Mouse (Mus musculus): ENCODE data around the gene Tcp11l2. TPM values are rescaled to one million over a fixed set of nuclear protein-coding genes. Genes with fewer than 3 reads are reported as not detected.

Tcp11l2 gene
- polyA plus RNA-seq, 1 experiment from 2014 or later = 39.0 TPM

- H3K27ac ChIP-seq = no peak overlapping the region
- H3K9me3 ChIP-seq (replicated peaks) = no peaks in the 10 kb centered on the region; the same call in 1 of the 2 replicates
- H3K9ac ChIP-seq = no peak overlapping the region
- H3K36me3 ChIP-seq = no peaks in the 10 kb centered on the region
- ATAC-seq (ENCODE audit: low read depth) (no peak), DNase-seq (no peak)
- H3K27me3 ChIP-seq = no peaks in the 10 kb centered on the region
- H3K4me2 ChIP-seq = no peak overlapping the region
- H3K4me3 ChIP-seq (replicated peaks) = no peak overlapping the region
- H3K4me1 ChIP-seq (replicated peaks) = peaks cover 10% of the 10 kb centered on the region
- 75% methylated on average over 4 of the region's 4 CpGs for WGBS (ENCODE audit: insufficient replicate concordance)
Measured at GRCm38 (mm10) chr10:84559986-84560385, 16.4 kb upstream of the Tcp11l2 start.

- H3K4me2 ChIP-seq = no peak overlapping the region
- H3K27me3 ChIP-seq = 0 out of 2 replicates have a peak, but pooled peaks cover 2% of the 10 kb centered on the region
- H3K36me3 ChIP-seq = no peaks in the 10 kb centered on the region
- no peak for DNase-seq
- peaks cover 10% of the 10 kb centered on the region for H3K4me1 ChIP-seq (replicated peaks)
- no peak overlapping the region for H3K9ac ChIP-seq
- no peak overlapping the region for H3K4me3 ChIP-seq (replicated peaks)
- no peak overlapping the region for H3K27ac ChIP-seq
- 69% methylated on average over 5 of the region's 5 CpGs for WGBS (ENCODE audit: insufficient replicate concordance)
- no peak for ATAC-seq (ENCODE audit: low read depth)
- H3K9me3 ChIP-seq (replicated peaks) = no peaks in the 10 kb centered on the region; the same call in 1 of the 2 replicates
Measured at GRCm38 (mm10) chr10:84562121-84562520, 14.3 kb upstream of the Tcp11l2 start.

- ATAC-seq (ENCODE audit: low read depth) = peak; percentile 84
- H3K9me3 ChIP-seq (replicated peaks) = no peaks in the 10 kb centered on the region; the same call in 1 of the 2 replicates
- H3K4me2 ChIP-seq = no peak overlapping the region
- H3K9ac ChIP-seq = no peak overlapping the region
- no peaks in the 10 kb centered on the region for H3K36me3 ChIP-seq
- 45% methylated on average over 13 of the region's 13 CpGs for WGBS (ENCODE audit: insufficient replicate concordance)
- H3K4me3 ChIP-seq (replicated peaks) = no peak overlapping the region
- peaks cover 10% of the 10 kb centered on the region for H3K4me1 ChIP-seq (replicated peaks)
- H3K27me3 ChIP-seq = peaks cover 8% of the 10 kb centered on the region; the same call in 1 of the 2 replicates
- DNase-seq = no peak
- H3K27ac ChIP-seq = no peak overlapping the region
Measured at GRCm38 (mm10) chr10:84562567-84563554, 13.6 kb upstream of the Tcp11l2 start.

GRCm38 (mm10) chr10:84564427-84564826 lies 12.0 kb upstream of the Tcp11l2 start:
- no peak for ATAC-seq (ENCODE audit: low read depth)
- DNase-seq = no peak

GRCm38 (mm10) chr10:84571052-84571639 lies 5.3 kb upstream of the Tcp11l2 start:
- Histone ChIP-seq H3K36me3 (no peaks in the 10 kb centered on the region), H3K27me3 (peaks cover 14% of the 10 kb centered on the region), H3K27ac (no peak overlapping the region), H3K9me3 (replicated peaks) (no peaks in the 10 kb centered on the region), H3K4me3 (replicated peaks) (no peak overlapping the region), H3K4me1 (replicated peaks) (peaks cover 30% of the 10 kb centered on the region), H3K9ac (no peak overlapping the region), H3K4me2 (no peak overlapping the region)
- ATAC-seq (ENCODE audit: low read depth) = no peak
- WGBS (ENCODE audit: insufficient replicate concordance) = 73% methylated on average over 10 of the region's 10 CpGs
- no peak for DNase-seq

More at GRCm38 (mm10) chr10:84564427-84564826, 12.0 kb upstream of the Tcp11l2 start:
- Histone ChIP-seq H3K4me1 (replicated peaks) (peaks cover 10% of the 10 kb centered on the region), H3K4me2 (no peak overlapping the region), H3K36me3 (no peaks in the 10 kb centered on the region), H3K27me3 (peaks cover 12% of the 10 kb centered on the region; the same call in 1 of the 2 replicates), H3K9me3 (replicated peaks) (no peaks in the 10 kb centered on the region), H3K27ac (no peak overlapping the region), H3K9ac (no peak overlapping the region), H3K4me3 (replicated peaks) (no peak overlapping the region)
- 73% methylated on average over 8 of the region's 8 CpGs for WGBS (ENCODE audit: insufficient replicate concordance)

GRCm38 (mm10) chr10:84573671-84574420 lies 2.6 kb upstream of the Tcp11l2 start:
- Histone ChIP-seq H3K9ac (peak overlapping the region; percentile 85; the same call in 1 of the 2 replicates), H3K4me3 (replicated peaks) (no peak overlapping the region), H3K4me2 (no peak overlapping the region), H3K27me3 (peaks cover 8% of the 10 kb centered on the region; the same call in 1 of the 2 replicates), H3K36me3 (no peaks in the 10 kb centered on the region), H3K4me1 (replicated peaks) (peaks cover 52% of the 10 kb centered on the region), H3K9me3 (replicated peaks) (no peaks in the 10 kb centered on the region), H3K27ac (peak overlapping the region; percentile 96)
- ATAC-seq (ENCODE audit: low read depth) = no peak
- WGBS (ENCODE audit: insufficient replicate concordance) = 37% methylated on average over 5 of the region's 5 CpGs
- no peak for DNase-seq

- Histone ChIP-seq H3K27me3 (no peaks in the 10 kb centered on the region), H3K27ac (peak overlapping the region; percentile 96), H3K4me2 (peak overlapping the region; percentile 95), H3K9me3 (replicated peaks) (no peaks in the 10 kb centered on the region), H3K36me3 (no peaks in the 10 kb centered on the region), H3K4me3 (replicated peaks) (peak overlapping the region; percentile 89), H3K4me1 (replicated peaks) (peaks cover 64% of the 10 kb centered on the region), H3K9ac (peak overlapping the region; percentile 85)
- DNase-seq (peak; percentile 91), ATAC-seq (ENCODE audit: low read depth) (peak; percentile 92)
- under 1% methylated on average over 14 of the region's 14 CpGs for WGBS (ENCODE audit: insufficient replicate concordance)
Measured at GRCm38 (mm10) chr10:84576029-84576394, 414 bp upstream of the Tcp11l2 start.

GRCm38 (mm10) chr10:84577071-84577727 lies 773 bp downstream of the Tcp11l2 start:
- ATAC-seq (ENCODE audit: low read depth) (no peak), DNase-seq (peak; percentile 52)
- Histone ChIP-seq H3K4me2 (peak overlapping the region; percentile 95), H3K9me3 (replicated peaks) (no peaks in the 10 kb centered on the region), H3K27me3 (no peaks in the 10 kb centered on the region), H3K4me3 (replicated peaks) (peak overlapping the region; percentile 89), H3K9ac (peak overlapping the region; percentile 85), H3K27ac (peak overlapping the region; percentile 96), H3K4me1 (replicated peaks) (peaks cover 65% of the 10 kb centered on the region), H3K36me3 (no peaks in the 10 kb centered on the region)
- WGBS (ENCODE audit: insufficient replicate concordance) = 2% methylated on average over 38 of the region's 38 CpGs

- Histone ChIP-seq H3K4me3 (replicated peaks) (peak overlapping the region; percentile 89), H3K9ac (peak overlapping the region; percentile 85), H3K9me3 (replicated peaks) (no peaks in the 10 kb centered on the region), H3K27me3 (no peaks in the 10 kb centered on the region), H3K27ac (no peak overlapping the region), H3K36me3 (no peaks in the 10 kb centered on the region), H3K4me2 (peak overlapping the region; percentile 95), H3K4me1 (replicated peaks) (peaks cover 56% of the 10 kb centered on the region)
- ATAC-seq (ENCODE audit: low read depth) (no peak), DNase-seq (no peak)
- WGBS (ENCODE audit: insufficient replicate concordance) = 72% methylated on average over 10 of the region's 10 CpGs
Measured at GRCm38 (mm10) chr10:84578738-84579137, 2.3 kb downstream of the Tcp11l2 start.

- H3K4me3 ChIP-seq (replicated peaks) = peak overlapping the region; percentile 89; the same call in 1 of the 2 replicates
- 12% methylated on average over 2 of the region's 2 CpGs for WGBS (ENCODE audit: insufficient replicate concordance)
- no peaks in the 10 kb centered on the region for H3K9me3 ChIP-seq (replicated peaks)
- no peak for ATAC-seq (ENCODE audit: low read depth)
- H3K9ac ChIP-seq = peak overlapping the region; percentile 85; the same call in 1 of the 2 replicates
- no peak for DNase-seq
- no peak overlapping the region for H3K27ac ChIP-seq
- H3K4me2 ChIP-seq = peak overlapping the region; percentile 95
- H3K27me3 ChIP-seq = no peaks in the 10 kb centered on the region
- H3K36me3 ChIP-seq = no peaks in the 10 kb centered on the region
- peaks cover 51% of the 10 kb centered on the region for H3K4me1 ChIP-seq (replicated peaks)
Measured at GRCm38 (mm10) chr10:84579527-84579926, 3.1 kb downstream of the Tcp11l2 start.

Data from liver, embryonic 13.5 days (tissue).